Mouse (Mus musculus): ENCODE data around the gene Herc1. TPM values are rescaled to one million over a fixed set of nuclear protein-coding genes. Genes with fewer than 3 reads are reported as not detected.

Gene Herc1
- polyA plus RNA-seq, 1 experiment, result 18.9 TPM

DNA sequence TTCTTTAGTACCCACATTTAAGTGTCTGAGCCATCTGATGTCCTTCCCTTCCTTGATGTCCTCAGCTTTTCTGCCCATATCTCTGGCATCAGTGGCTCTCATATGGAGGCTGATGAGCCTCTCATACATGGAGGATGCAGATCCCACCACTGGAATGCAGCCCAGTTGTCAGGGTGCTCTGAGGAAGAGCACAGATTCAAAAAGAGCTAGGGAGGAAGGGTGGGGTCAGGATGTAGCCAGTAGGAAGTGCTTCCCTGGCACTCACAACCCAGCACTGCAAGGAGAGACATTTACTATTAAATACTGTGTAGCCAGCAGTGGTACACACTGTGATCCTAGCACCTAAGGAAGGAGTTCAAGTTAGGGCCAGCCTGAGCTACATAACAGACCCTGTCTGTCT lies 156.2 kb downstream of the Herc1 start:
- Histone ChIP-seq H3K4me1 (ENCODE audit: control insufficient read depth, insufficient read depth, insufficient read length) (peaks cover 28% of the 10 kb centered on the region; the same call in 1 of the 2 replicates), H3K36me3 (ENCODE audit: control insufficient read depth, insufficient read depth, low read length) (peaks cover 16% of the 10 kb centered on the region), H3K27me3 (ENCODE audit: control insufficient read depth, insufficient read depth, low read length) (no peaks in the 10 kb centered on the region), H3K27ac (ENCODE audit: insufficient read depth, low read length) (no peak overlapping the region; the same call in 1 of the 2 replicates), H3K4me3 (ENCODE audit: extremely low read depth, insufficient read depth, insufficient read length) (no peak overlapping the region)
- TF ChIP-seq POLR2A (IDR thresholded peaks at IDR 0.05; ENCODE audit: low read depth, low read length) (no peak), CTCF (IDR thresholded peaks at IDR 0.05; ENCODE audit: extremely low read depth, insufficient read depth, insufficient read length, insufficient replicate concordance) (no peak)
- DNase-seq (ENCODE audit: low read depth in 1 of 2, low spot score in 2 of 2), result no peak

DNA sequence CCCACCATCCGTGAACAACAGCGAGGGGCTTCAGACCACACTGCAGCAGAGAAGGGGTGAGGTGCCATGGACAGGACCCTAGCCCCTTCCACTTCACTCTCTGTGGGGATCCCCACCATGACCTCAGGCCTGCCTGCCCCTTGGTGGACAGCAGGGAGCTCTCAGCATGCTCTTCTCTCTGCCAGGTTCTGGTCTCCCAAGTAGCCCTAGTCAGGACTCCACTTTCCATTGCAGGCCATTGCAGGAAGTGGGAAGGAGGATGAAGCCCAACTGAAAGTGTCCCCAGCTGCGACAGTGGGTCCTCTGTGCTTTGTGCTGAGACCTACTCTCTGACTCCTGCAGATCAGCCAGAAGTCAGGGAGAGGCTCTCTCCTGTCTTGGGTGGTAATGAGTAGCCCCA lies 157.4 kb downstream of the Herc1 start:
- no peak for DNase-seq (ENCODE audit: low read depth in 1 of 2, low spot score in 2 of 2)
- 93% methylated on average over 3 of the region's 3 CpGs for WGBS
- Histone ChIP-seq H3K27me3 (ENCODE audit: control insufficient read depth, insufficient read depth, low read length) (no peaks in the 10 kb centered on the region), H3K36me3 (ENCODE audit: control insufficient read depth, insufficient read depth, low read length) (peaks cover 9% of the 10 kb centered on the region), H3K4me3 (ENCODE audit: extremely low read depth, insufficient read depth, insufficient read length) (no peak overlapping the region), H3K4me1 (ENCODE audit: control insufficient read depth, insufficient read depth, insufficient read length) (peaks cover 28% of the 10 kb centered on the region; the same call in 1 of the 2 replicates), H3K27ac (ENCODE audit: insufficient read depth, low read length) (no peak overlapping the region)
- TF ChIP-seq POLR2A (IDR thresholded peaks at IDR 0.05; ENCODE audit: low read depth, low read length), result no peak
- no peak for TF ChIP-seq CTCF (IDR thresholded peaks at IDR 0.05; ENCODE audit: extremely low read depth, insufficient read depth, insufficient read length, insufficient replicate concordance)

DNA sequence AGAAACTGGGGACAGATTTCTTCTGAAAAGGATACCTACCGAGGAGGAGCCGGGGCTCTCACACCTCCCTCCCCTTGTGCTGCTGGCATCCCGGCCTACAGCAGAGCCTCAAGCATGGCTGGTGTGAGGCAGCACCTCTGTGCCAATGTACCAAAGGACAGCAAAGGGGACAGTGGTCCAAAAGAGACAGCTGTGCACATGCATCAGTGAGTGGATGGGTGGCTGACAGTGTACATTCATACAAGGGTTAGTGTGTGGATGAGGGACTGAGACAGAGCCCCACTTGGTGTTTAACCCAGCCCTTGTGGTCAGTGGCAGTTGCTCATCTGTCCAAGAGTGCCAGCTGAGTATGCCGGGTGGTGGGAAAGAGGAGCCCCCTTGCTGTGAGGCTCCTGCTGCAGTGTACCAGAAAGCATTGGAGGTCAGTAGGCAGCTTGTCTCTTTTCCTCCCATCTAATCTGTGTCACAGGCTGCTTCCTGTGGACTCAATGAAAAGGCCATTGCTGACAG lies 158.7 kb downstream of the Herc1 start:
- H3K4me1 ChIP-seq (ENCODE audit: control insufficient read depth, insufficient read depth, insufficient read length), result peaks cover 23% of the 10 kb centered on the region; the same call in 1 of the 2 replicates
- 93% methylated on average over 4 of the region's 4 CpGs for WGBS
- no peak for TF ChIP-seq CTCF (IDR thresholded peaks at IDR 0.05; ENCODE audit: extremely low read depth, insufficient read depth, insufficient read length, insufficient replicate concordance)
- no peak for TF ChIP-seq POLR2A (IDR thresholded peaks at IDR 0.05; ENCODE audit: low read depth, low read length)
- peaks cover 9% of the 10 kb centered on the region for H3K36me3 ChIP-seq (ENCODE audit: control insufficient read depth, insufficient read depth, low read length)
- H3K27me3 ChIP-seq (ENCODE audit: control insufficient read depth, insufficient read depth, low read length), result no peaks in the 10 kb centered on the region
- H3K4me3 ChIP-seq (ENCODE audit: extremely low read depth, insufficient read depth, insufficient read length), result no peak overlapping the region
- DNase-seq (ENCODE audit: low read depth in 1 of 2, low spot score in 2 of 2), result no peak
- no peak overlapping the region for H3K27ac ChIP-seq (ENCODE audit: insufficient read depth, low read length)

DNA sequence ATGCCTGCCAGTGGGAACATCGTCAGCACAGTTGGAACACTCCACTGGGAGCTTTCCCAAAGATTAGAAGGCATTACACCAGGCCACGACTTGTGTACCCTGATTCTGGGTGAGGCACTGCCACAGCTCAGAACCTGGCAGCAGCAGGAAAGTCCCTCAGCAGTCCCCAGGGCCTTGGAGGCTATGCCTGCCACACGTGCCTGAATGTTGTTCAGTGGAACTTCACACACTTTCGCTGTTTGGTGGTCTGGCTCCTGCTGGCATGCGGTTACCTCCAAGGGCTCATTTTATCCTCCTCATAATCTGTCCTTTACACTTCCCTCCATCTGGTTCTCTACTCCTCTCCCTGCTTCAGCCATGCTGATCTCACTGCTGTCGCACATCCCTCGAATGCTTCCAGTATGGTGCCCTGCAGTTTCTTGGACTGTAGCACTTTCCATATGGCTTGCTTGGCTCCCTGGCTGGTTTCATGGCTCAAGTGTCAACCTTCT lies 160.1 kb downstream of the Herc1 start:
- TF ChIP-seq CTCF (IDR thresholded peaks at IDR 0.05; ENCODE audit: extremely low read depth, insufficient read depth, insufficient read length, insufficient replicate concordance), result no peak
- TF ChIP-seq POLR2A (IDR thresholded peaks at IDR 0.05; ENCODE audit: low read depth, low read length), result no peak
- Histone ChIP-seq H3K4me1 (ENCODE audit: control insufficient read depth, insufficient read depth, insufficient read length) (peaks cover 12% of the 10 kb centered on the region; the same call in 1 of the 2 replicates), H3K4me3 (ENCODE audit: extremely low read depth, insufficient read depth, insufficient read length) (no peak overlapping the region)

DNA sequence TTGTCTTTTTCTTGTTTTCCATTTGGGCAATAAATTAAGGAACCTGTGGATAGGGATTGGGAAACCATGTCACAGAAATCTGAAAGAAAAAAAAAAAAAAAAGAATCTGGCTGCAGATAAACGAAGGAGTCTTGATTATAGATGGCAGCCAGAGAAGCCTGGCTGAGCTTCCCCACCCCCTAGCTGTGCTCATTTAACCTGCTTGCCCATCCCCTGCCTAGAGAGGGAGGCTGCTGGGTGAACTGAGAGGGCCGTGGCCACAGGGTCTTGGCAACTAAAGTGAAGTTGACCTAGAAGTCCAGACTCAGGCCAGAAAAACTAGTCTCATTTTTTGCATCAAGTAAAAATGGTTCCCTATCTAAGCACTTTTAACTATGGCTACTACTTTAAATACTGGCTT lies 160.7 kb downstream of the Herc1 start:
- TF ChIP-seq CTCF (IDR thresholded peaks at IDR 0.05; ENCODE audit: extremely low read depth, insufficient read depth, insufficient read length, insufficient replicate concordance) (no peak), POLR2A (IDR thresholded peaks at IDR 0.05; ENCODE audit: low read depth, low read length) (no peak)
- 6% methylated on average over 2 of the region's 2 CpGs for WGBS
- no peak for DNase-seq (ENCODE audit: low read depth in 1 of 2, low spot score in 2 of 2)
- Histone ChIP-seq H3K27ac (ENCODE audit: insufficient read depth, low read length) (peak overlapping the region; percentile 80; the same call in 1 of the 2 replicates), H3K4me1 (ENCODE audit: control insufficient read depth, insufficient read depth, insufficient read length) (peaks cover 10% of the 10 kb centered on the region; the same call in 1 of the 2 replicates), H3K36me3 (ENCODE audit: control insufficient read depth, insufficient read depth, low read length) (peaks cover 6% of the 10 kb centered on the region), H3K4me3 (ENCODE audit: extremely low read depth, insufficient read depth, insufficient read length) (peak overlapping the region; percentile 45), H3K27me3 (ENCODE audit: control insufficient read depth, insufficient read depth, low read length) (no peaks in the 10 kb centered on the region)

More for the DNA sequence above, 160.1 kb downstream of the Herc1 start:
- no peak for DNase-seq (ENCODE audit: low read depth in 1 of 2, low spot score in 2 of 2)
- WGBS, result 66% methylated on average over 7 of the region's 7 CpGs
- peaks cover 8% of the 10 kb centered on the region for H3K36me3 ChIP-seq (ENCODE audit: control insufficient read depth, insufficient read depth, low read length)
- no peaks in the 10 kb centered on the region for H3K27me3 ChIP-seq (ENCODE audit: control insufficient read depth, insufficient read depth, low read length)
- H3K27ac ChIP-seq (ENCODE audit: insufficient read depth, low read length), result no peak overlapping the region

DNA sequence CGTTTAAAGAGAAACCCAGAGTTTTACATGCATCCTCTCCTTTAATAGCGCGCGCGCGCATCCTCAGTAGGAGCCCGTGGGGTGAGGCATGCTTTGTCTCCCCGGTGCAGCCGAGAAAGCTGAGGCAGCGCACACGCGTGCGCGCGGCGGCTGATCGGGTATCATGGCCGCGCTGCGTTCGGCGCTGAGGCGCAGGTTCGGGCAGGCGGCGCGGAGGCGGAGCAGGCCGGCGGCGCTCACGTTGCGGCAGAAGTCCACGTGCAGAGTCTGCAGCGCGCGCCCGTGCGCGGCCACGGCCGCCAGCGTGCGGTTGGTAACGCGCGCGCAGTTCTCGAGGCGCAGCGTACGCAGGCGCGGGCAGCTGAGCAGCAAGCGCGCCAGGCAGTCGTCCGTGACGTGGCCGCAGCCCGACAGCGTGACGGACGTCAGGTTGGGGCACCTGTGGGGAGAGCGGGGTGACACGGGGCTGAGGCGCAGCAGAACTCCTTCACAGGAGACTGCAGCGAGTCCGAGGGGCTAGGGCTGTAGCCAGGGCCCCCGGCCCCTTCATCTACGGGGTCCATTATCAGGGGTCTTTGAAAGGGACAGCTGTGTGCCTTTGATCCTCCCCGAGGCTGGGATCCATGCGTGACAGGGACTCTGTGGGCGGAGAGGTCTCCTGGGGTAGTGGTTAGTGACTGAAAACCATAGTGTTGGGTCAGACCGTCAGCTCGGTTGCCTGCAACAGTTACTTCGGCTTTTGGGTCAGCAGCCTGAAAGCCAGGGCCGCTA lies 161.5 kb downstream of the Herc1 start:
- H3K4me1 ChIP-seq (ENCODE audit: control insufficient read depth, insufficient read depth, insufficient read length), result peaks cover 10% of the 10 kb centered on the region; the same call in 1 of the 2 replicates
- peak overlapping the region; percentile 89 for H3K27ac ChIP-seq (ENCODE audit: insufficient read depth, low read length)
- peak overlapping the region; percentile 63 for H3K4me3 ChIP-seq (ENCODE audit: extremely low read depth, insufficient read depth, insufficient read length)
- H3K36me3 ChIP-seq (ENCODE audit: control insufficient read depth, insufficient read depth, low read length), result peaks cover 9% of the 10 kb centered on the region
- no peak for TF ChIP-seq CTCF (IDR thresholded peaks at IDR 0.05; ENCODE audit: extremely low read depth, insufficient read depth, insufficient read length, insufficient replicate concordance)
- peak; percentile 26; the same call in 1 of the 2 replicates for TF ChIP-seq POLR2A (IDR thresholded peaks at IDR 0.05; ENCODE audit: low read depth, low read length)
- H3K27me3 ChIP-seq (ENCODE audit: control insufficient read depth, insufficient read depth, low read length), result no peaks in the 10 kb centered on the region
- peak; percentile 81 to 84 for DNase-seq (ENCODE audit: low read depth in 1 of 2, low spot score in 2 of 2)
- under 1% methylated on average over 78 of the region's 78 CpGs for WGBS
